Mouse (Mus musculus): Measurements from ENCODE around the gene Kif9. TPM values are rescaled to one million over a fixed set of nuclear protein-coding genes. Genes with fewer than 3 reads are reported as not detected.

Kif9 gene
- polyA plus RNA-seq, 1 experiment from 2014 or later, result 0.86 TPM

Other genes starting within 250 kb of the Kif9 start
- 7.7 and 8.0 TPM in 2 replicates for gene Cspg5, start 233.2 kb upstream of the Kif9 start, polyA plus RNA-seq (2015; fragmentation: Nextera tagmentation; extraction: Ambion mirVana)
- gene Elp6, start 171.8 kb upstream of the Kif9 start, polyA plus RNA-seq (2015; fragmentation: Nextera tagmentation; extraction: Ambion mirVana), result 29.0 and 33.3 TPM in 2 replicates
- 39.7 and 41.6 TPM in 2 replicates for gene Scap, start 143.7 kb upstream of the Kif9 start, polyA plus RNA-seq (2015; fragmentation: Nextera tagmentation; extraction: Ambion mirVana)
- 17.8 and 20.7 TPM in 2 replicates for gene Ptpn23, start 68.7 kb upstream of the Kif9 start, polyA plus RNA-seq (2015; fragmentation: Nextera tagmentation; extraction: Ambion mirVana)
- gene Ngp, start 57.2 kb upstream of the Kif9 start, polyA plus RNA-seq (2015; fragmentation: Nextera tagmentation; extraction: Ambion mirVana), result 1.1 and 7.4 TPM in 2 replicates
- 9.3 and 9.8 TPM in 2 replicates for gene Klhl18, start 264 bp upstream of the Kif9 start, polyA plus RNA-seq (2015; fragmentation: Nextera tagmentation; extraction: Ambion mirVana)
- gene Setd2, start 55.6 kb downstream of the Kif9 start, polyA plus RNA-seq (2015; fragmentation: Nextera tagmentation; extraction: Ambion mirVana), result 42.2 and 54.9 TPM in 2 replicates
- gene Nradd, start 147.5 kb downstream of the Kif9 start, polyA plus RNA-seq (2015; fragmentation: Nextera tagmentation; extraction: Ambion mirVana), result 77.5 and 77.8 TPM in 2 replicates
- gene Nbeal2, start 177.2 kb downstream of the Kif9 start, polyA plus RNA-seq (2015; fragmentation: Nextera tagmentation; extraction: Ambion mirVana), result 1.8 and 2.4 TPM in 2 replicates
- 101 and 123 TPM in 2 replicates for gene Ccdc12, start 179.5 kb downstream of the Kif9 start, polyA plus RNA-seq (2015; fragmentation: Nextera tagmentation; extraction: Ambion mirVana)

Data from embryonic facial prominence, embryonic 13.5 days (tissue).